Mouse (Mus musculus): ENCODE measurements around the gene Ap1b1. TPM values are rescaled to one million over a fixed set of nuclear protein-coding genes. Genes with fewer than 3 reads are reported as not detected.

The Ap1b1 gene
- polyA plus RNA-seq, 1 experiment from 2014 or later, result 40.7 TPM

DNA sequence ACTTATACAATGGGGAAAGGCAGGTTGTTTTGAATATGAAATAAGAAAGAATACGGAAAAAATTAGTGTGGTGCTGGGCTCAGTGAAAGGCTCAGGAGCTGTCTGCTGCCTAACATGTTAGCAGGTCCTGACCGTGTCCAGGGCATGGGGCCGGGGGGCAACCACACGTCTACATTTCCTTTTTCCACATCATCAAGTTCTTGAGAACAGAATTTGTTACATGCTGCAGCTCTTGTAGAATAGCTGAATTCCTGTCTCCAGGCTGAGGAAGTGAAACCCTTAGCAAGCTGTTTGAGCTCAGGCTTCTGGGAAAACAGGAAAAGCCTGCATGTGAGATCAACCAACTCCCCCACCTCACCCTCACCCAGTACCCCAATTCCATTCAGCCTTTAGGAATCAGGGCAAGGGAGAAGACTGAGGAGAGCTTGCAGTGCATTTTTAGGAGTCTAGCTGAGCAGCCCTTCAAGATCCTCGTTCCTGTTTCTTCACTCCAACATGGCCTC is 25.6 kb downstream of the Ap1b1 start:
- peak overlapping the region in 1 of 2 experiments; percentile 47; a peak in 1 of 4 replicates for H3K27ac ChIP-seq (replicated peaks in 1 of 2; ENCODE audit: control insufficient read depth in 1 of 2, insufficient read depth in 1 of 2, low read depth in 2 of 2, low read length in 2 of 2)

DNA sequence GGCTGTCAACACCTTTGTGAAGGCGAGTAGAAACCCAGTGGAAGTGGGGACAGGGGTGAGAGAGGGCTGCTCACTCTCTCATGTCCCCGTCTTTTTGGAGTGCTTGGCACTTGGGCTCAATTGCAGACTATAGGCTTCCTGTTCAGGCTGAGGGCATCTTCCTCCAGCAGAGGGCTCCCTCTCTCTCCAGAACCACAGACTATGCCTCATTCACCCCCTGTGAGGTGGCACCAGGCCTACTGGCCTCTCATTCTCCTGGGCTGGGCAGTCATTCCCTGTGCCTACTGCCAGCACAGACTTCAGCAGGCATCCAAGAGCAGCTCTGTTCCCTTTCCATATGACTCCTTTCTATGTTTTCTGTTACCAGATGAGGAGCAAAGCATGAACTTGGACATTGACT is 29.1 kb downstream of the Ap1b1 start:
- Histone ChIP-seq H3K4me2 (ENCODE audit: low read length) (no peak overlapping the region), H3K4me3 (ENCODE audit: control insufficient read depth in 1 of 2, insufficient read depth in 1 of 2, low read depth in 1 of 2, low read length in 2 of 2) (no peak overlapping the region), H3K36me3 (ENCODE audit: control insufficient read depth, insufficient read depth, low read length) (peaks cover 87% of the 10 kb centered on the region), H3K9ac (ENCODE audit: low read length) (no peak overlapping the region), H3K9me3 (ENCODE audit: control insufficient read depth, low read length) (no peaks in the 10 kb centered on the region), H3K4me1 (ENCODE audit: control insufficient read depth in 2 of 2, insufficient read depth in 2 of 2, low read length in 2 of 2) (0 out of 4 replicates have a peak, but pooled peaks cover 0 to 2% of the 10 kb centered on the region in 2 experiments), H3K27ac (replicated peaks in 1 of 2; ENCODE audit: control insufficient read depth in 1 of 2, insufficient read depth in 1 of 2, low read depth in 2 of 2, low read length in 2 of 2) (no peak overlapping the region), H3K27me3 (ENCODE audit: control insufficient read depth, insufficient read depth, low read length) (no peaks in the 10 kb centered on the region)
- no peak for ATAC-seq (ENCODE audit: insufficient number of reproducible peaks, insufficient read depth, low FRiP score, low read depth)
- 33% methylated on average over 2 of the region's 2 CpGs for WGBS

More for the DNA sequence above, 25.6 kb downstream of the Ap1b1 start:
- 71% methylated on average over 5 of the region's 5 CpGs for WGBS
- no peak overlapping the region for H3K4me3 ChIP-seq (ENCODE audit: control insufficient read depth in 1 of 2, insufficient read depth in 1 of 2, low read depth in 1 of 2, low read length in 2 of 2)
- no peak for ATAC-seq (ENCODE audit: insufficient number of reproducible peaks, insufficient read depth, low FRiP score, low read depth)
- no peak overlapping the region for H3K9ac ChIP-seq (ENCODE audit: low read length)
- 0 out of 4 replicates have a peak, but pooled peaks cover 2 to 3% of the 10 kb centered on the region in 2 experiments for H3K4me1 ChIP-seq (ENCODE audit: control insufficient read depth in 2 of 2, insufficient read depth in 2 of 2, low read length in 2 of 2)
- H3K36me3 ChIP-seq (ENCODE audit: control insufficient read depth, insufficient read depth, low read length), result peaks cover 63% of the 10 kb centered on the region
- H3K4me2 ChIP-seq (ENCODE audit: low read length), result no peak overlapping the region
- H3K27me3 ChIP-seq (ENCODE audit: control insufficient read depth, insufficient read depth, low read length), result no peaks in the 10 kb centered on the region
- no peaks in the 10 kb centered on the region for H3K9me3 ChIP-seq (ENCODE audit: control insufficient read depth, low read length)

DNA sequence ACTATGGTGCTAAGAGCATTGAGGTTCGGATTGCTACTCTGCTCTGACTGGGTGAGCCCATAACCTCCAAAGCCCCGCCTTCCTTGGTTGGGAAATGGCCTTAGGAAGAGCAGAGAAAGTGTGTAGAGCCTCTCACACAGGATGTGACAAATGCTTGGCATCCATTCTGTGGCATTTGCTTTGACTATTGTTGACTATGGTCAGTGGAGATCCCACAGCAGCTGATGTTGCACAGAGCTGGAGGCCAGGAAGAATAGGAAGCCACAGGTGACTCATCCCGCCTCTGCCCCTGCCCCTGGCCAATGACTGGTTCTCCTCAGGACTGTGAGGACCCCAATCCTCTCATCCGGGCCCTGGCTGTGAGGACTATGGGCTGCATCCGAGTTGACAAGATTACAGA is 29.7 kb downstream of the Ap1b1 start:
- 90% methylated on average over 5 of the region's 5 CpGs for WGBS
- H3K4me2 ChIP-seq (ENCODE audit: low read length), result no peak overlapping the region
- H3K9ac ChIP-seq (ENCODE audit: low read length), result no peak overlapping the region
- H3K4me3 ChIP-seq (ENCODE audit: control insufficient read depth in 1 of 2, insufficient read depth in 1 of 2, low read depth in 1 of 2, low read length in 2 of 2), result no peak overlapping the region
- no peak for ATAC-seq (ENCODE audit: insufficient number of reproducible peaks, insufficient read depth, low FRiP score, low read depth)
- no peaks in the 10 kb centered on the region for H3K9me3 ChIP-seq (ENCODE audit: control insufficient read depth, low read length)
- no peak overlapping the region for H3K27ac ChIP-seq (replicated peaks in 1 of 2; ENCODE audit: control insufficient read depth in 1 of 2, insufficient read depth in 1 of 2, low read depth in 2 of 2, low read length in 2 of 2)
- H3K4me1 ChIP-seq (ENCODE audit: control insufficient read depth in 2 of 2, insufficient read depth in 2 of 2, low read length in 2 of 2), result 0 out of 4 replicates have a peak, but pooled peaks cover 0 to 2% of the 10 kb centered on the region in 2 experiments
- H3K27me3 ChIP-seq (ENCODE audit: control insufficient read depth, insufficient read depth, low read length), result no peaks in the 10 kb centered on the region
- peaks cover 86% of the 10 kb centered on the region for H3K36me3 ChIP-seq (ENCODE audit: control insufficient read depth, insufficient read depth, low read length)

DNA sequence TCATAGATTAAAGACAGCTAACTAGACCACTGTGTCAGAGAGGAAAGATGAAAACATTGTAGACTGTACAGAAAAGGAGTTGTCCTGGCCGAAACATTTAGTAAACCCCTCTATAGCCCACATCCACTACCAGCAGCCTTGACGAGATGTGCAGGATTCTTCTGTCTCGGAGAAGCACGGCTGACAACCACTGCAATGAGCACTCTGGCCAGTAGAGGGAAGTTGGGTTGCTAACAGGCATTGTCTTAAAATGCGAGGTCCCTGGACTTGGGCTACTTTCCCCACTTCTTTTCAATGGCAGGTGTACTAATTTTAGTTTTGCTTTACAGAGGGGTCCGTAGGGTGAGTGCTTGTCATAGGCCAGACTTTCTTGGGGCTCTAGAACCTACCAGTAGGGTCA is 30.9 kb downstream of the Ap1b1 start:
- no peak overlapping the region for H3K9ac ChIP-seq (ENCODE audit: low read length)
- H3K9me3 ChIP-seq (ENCODE audit: control insufficient read depth, low read length), result no peaks in the 10 kb centered on the region
- no peak overlapping the region for H3K4me2 ChIP-seq (ENCODE audit: low read length)
- H3K27ac ChIP-seq (replicated peaks in 1 of 2; ENCODE audit: control insufficient read depth in 1 of 2, insufficient read depth in 1 of 2, low read depth in 2 of 2, low read length in 2 of 2), result no peak overlapping the region
- 0 out of 4 replicates have a peak, but pooled peaks cover 0 to under 1% of the 10 kb centered on the region in 2 experiments for H3K4me1 ChIP-seq (ENCODE audit: control insufficient read depth in 2 of 2, insufficient read depth in 2 of 2, low read length in 2 of 2)
- 51% methylated on average over 6 of the region's 6 CpGs for WGBS
- H3K27me3 ChIP-seq (ENCODE audit: control insufficient read depth, insufficient read depth, low read length), result no peaks in the 10 kb centered on the region
- H3K36me3 ChIP-seq (ENCODE audit: control insufficient read depth, insufficient read depth, low read length), result peaks cover 82% of the 10 kb centered on the region
- H3K4me3 ChIP-seq (ENCODE audit: control insufficient read depth in 1 of 2, insufficient read depth in 1 of 2, low read depth in 1 of 2, low read length in 2 of 2), result no peak overlapping the region
- no peak for ATAC-seq (ENCODE audit: insufficient number of reproducible peaks, insufficient read depth, low FRiP score, low read depth)

DNA sequence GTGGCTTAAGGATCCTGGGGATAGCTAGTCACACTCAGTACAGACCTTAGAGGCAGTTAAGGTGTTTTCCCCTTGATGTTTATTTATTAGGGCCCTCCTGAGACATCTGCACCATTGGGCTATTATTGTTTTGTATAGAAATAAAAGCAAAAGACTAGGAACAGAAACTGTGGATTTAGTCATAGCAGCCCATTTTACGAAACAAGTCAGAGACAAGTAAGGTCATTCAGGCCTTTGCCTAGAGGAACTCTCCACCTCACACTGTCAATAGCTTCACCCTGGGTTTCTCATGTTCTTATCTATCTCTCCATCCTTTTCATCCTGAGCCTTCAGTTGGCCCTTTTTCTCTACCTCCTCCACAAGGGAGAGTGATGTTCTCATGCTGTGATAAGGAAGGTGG is 38.5 kb downstream of the Ap1b1 start:
- 92% methylated on average over 1 of the region's 1 CpGs for WGBS
- no peak overlapping the region for H3K4me3 ChIP-seq (ENCODE audit: control insufficient read depth in 1 of 2, insufficient read depth in 1 of 2, low read depth in 1 of 2, low read length in 2 of 2)
- no peaks in the 10 kb centered on the region for H3K27me3 ChIP-seq (ENCODE audit: control insufficient read depth, insufficient read depth, low read length)
- H3K27ac ChIP-seq (replicated peaks in 1 of 2; ENCODE audit: control insufficient read depth in 1 of 2, insufficient read depth in 1 of 2, low read depth in 2 of 2, low read length in 2 of 2), result no peak overlapping the region
- no peaks in the 10 kb centered on the region for H3K4me1 ChIP-seq (ENCODE audit: control insufficient read depth in 2 of 2, insufficient read depth in 2 of 2, low read length in 2 of 2)
- no peaks in the 10 kb centered on the region for H3K9me3 ChIP-seq (ENCODE audit: control insufficient read depth, low read length)
- no peak overlapping the region for H3K9ac ChIP-seq (ENCODE audit: low read length)
- peaks cover 83% of the 10 kb centered on the region for H3K36me3 ChIP-seq (ENCODE audit: control insufficient read depth, insufficient read depth, low read length)
- no peak for ATAC-seq (ENCODE audit: insufficient number of reproducible peaks, insufficient read depth, low FRiP score, low read depth)
- no peak overlapping the region for H3K4me2 ChIP-seq (ENCODE audit: low read length)

DNA sequence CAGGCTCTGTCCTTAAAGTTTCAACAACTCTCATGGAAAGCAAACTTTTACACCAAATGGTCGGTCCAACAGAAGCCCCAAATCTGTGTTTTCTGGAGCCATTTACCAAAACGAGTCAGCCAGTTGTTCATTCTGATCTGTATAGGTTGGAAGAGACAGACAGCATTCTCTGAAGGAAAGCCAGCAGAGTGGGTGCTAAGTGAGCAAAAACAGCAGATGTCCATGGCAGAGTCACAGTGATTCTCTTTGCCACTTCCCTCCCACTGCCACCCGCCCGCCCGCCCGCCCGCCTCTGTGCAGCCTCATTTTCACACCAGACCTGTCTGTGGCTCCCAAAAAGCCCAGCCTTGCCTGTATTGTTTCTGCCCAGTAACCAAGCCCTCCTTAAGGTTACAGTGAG is 41.6 kb downstream of the Ap1b1 start:
- H3K4me1 ChIP-seq (ENCODE audit: control insufficient read depth in 2 of 2, insufficient read depth in 2 of 2, low read length in 2 of 2), result 0 out of 4 replicates have a peak, but pooled peaks cover 2 to 6% of the 10 kb centered on the region in 2 experiments
- no peak overlapping the region for H3K4me2 ChIP-seq (ENCODE audit: low read length)
- H3K9me3 ChIP-seq (ENCODE audit: control insufficient read depth, low read length), result no peaks in the 10 kb centered on the region
- no peak overlapping the region for H3K4me3 ChIP-seq (ENCODE audit: control insufficient read depth in 1 of 2, insufficient read depth in 1 of 2, low read depth in 1 of 2, low read length in 2 of 2)
- no peak overlapping the region for H3K27ac ChIP-seq (replicated peaks in 1 of 2; ENCODE audit: control insufficient read depth in 1 of 2, insufficient read depth in 1 of 2, low read depth in 2 of 2, low read length in 2 of 2)
- ATAC-seq (ENCODE audit: insufficient number of reproducible peaks, insufficient read depth, low FRiP score, low read depth), result no peak
- H3K36me3 ChIP-seq (ENCODE audit: control insufficient read depth, insufficient read depth, low read length), result peaks cover 96% of the 10 kb centered on the region
- no peaks in the 10 kb centered on the region for H3K27me3 ChIP-seq (ENCODE audit: control insufficient read depth, insufficient read depth, low read length)
- 90% methylated on average over 7 of the region's 7 CpGs for WGBS
- no peak overlapping the region for H3K9ac ChIP-seq (ENCODE audit: low read length)

DNA sequence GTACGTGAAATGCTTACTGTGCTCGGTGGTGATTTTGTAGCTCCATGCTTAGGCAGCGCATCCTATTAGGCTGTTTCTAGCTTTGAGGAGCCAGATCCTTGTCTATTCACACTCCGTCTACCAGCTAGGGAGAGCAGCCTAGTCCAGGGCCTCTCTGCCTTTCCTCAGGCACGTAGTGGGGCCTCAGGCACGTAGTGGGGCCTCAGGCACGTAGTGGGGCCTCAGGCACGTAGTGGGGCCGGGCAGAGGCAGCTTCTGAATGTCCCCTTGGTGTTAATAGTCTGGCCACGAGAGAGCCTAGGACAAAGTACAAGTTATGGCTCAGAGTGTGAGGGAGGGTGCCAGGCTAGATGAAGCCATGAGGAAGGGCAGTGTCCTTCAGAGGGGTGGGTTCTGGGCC is 46.1 kb downstream of the Ap1b1 start:
- H3K4me1 ChIP-seq (ENCODE audit: control insufficient read depth in 2 of 2, insufficient read depth in 2 of 2, low read length in 2 of 2), result peaks cover 4 to 7% of the 10 kb centered on the region in 2 experiments; a peak in 1 of 4 replicates
- H3K9ac ChIP-seq (ENCODE audit: low read length), result no peak overlapping the region
- 0 out of 4 replicates have a peak overlapping the region, but pooled peaks of 1 of the 2 experiments have one; percentile 8 for H3K27ac ChIP-seq (replicated peaks in 1 of 2; ENCODE audit: control insufficient read depth in 1 of 2, insufficient read depth in 1 of 2, low read depth in 2 of 2, low read length in 2 of 2)
- no peaks in the 10 kb centered on the region for H3K27me3 ChIP-seq (ENCODE audit: control insufficient read depth, insufficient read depth, low read length)
- H3K4me2 ChIP-seq (ENCODE audit: low read length), result no peak overlapping the region
- H3K9me3 ChIP-seq (ENCODE audit: control insufficient read depth, low read length), result no peaks in the 10 kb centered on the region
- 89% methylated on average over 10 of the region's 10 CpGs for WGBS
- ATAC-seq (ENCODE audit: insufficient number of reproducible peaks, insufficient read depth, low FRiP score, low read depth), result no peak
- peaks cover 94% of the 10 kb centered on the region for H3K36me3 ChIP-seq (ENCODE audit: control insufficient read depth, insufficient read depth, low read length)
- no peak overlapping the region for H3K4me3 ChIP-seq (ENCODE audit: control insufficient read depth in 1 of 2, insufficient read depth in 1 of 2, low read depth in 1 of 2, low read length in 2 of 2)

DNA sequence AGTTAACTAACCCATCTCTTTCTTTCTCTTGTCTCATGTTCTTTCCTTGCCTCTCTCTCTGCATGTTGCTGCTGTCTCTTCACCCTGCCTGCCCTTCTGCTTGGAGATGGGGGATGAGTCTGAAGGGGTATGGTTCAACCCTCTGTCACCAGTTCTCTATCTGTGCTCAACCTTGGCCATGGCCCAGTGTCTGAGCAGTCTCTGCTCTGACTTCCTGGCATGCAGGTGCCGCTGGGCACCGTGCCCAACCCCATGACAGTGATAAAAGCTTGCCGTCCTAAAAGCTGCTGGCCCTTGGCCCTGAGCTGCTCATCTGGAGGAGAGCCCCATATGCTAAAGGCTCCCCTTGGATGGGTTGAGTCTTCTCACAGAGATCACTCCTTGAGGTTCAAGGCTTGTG is 46.5 kb downstream of the Ap1b1 start:
- Histone ChIP-seq H3K4me1 (ENCODE audit: control insufficient read depth in 2 of 2, insufficient read depth in 2 of 2, low read length in 2 of 2) (peaks cover 4 to 7% of the 10 kb centered on the region in 2 experiments; a peak in 1 of 4 replicates), H3K36me3 (ENCODE audit: control insufficient read depth, insufficient read depth, low read length) (peaks cover 94% of the 10 kb centered on the region), H3K4me2 (ENCODE audit: low read length) (no peak overlapping the region), H3K4me3 (ENCODE audit: control insufficient read depth in 1 of 2, insufficient read depth in 1 of 2, low read depth in 1 of 2, low read length in 2 of 2) (no peak overlapping the region), H3K27me3 (ENCODE audit: control insufficient read depth, insufficient read depth, low read length) (no peaks in the 10 kb centered on the region), H3K9ac (ENCODE audit: low read length) (no peak overlapping the region), H3K27ac (replicated peaks in 1 of 2; ENCODE audit: control insufficient read depth in 1 of 2, insufficient read depth in 1 of 2, low read depth in 2 of 2, low read length in 2 of 2) (no peak overlapping the region), H3K9me3 (ENCODE audit: control insufficient read depth, low read length) (no peaks in the 10 kb centered on the region)
- WGBS, result 65% methylated on average over 3 of the region's 3 CpGs
- ATAC-seq (ENCODE audit: insufficient number of reproducible peaks, insufficient read depth, low FRiP score, low read depth), result 0 out of 2 replicates have a peak, but pooled peaks have one; percentile 27
